Mouse (Mus musculus): ENCODE measurements at regions not wholly inside any gene's neighbourhood (a gene's known extent, or its start where the extent isn't known, plus 50 kb on each side); places are given as distances from the start of the nearest gene placed in this dataset.
A peak's percentile ranks its signal among the peaks of the same experiment; 100 is the strongest.

GRCm38 (mm10) chr16:57823329-57823728, 68.8 kb upstream of the Col8a1 start:
- H3K9me3 ChIP-seq (replicated peaks; ENCODE audit: control insufficient read depth, low read length) = no peaks in the 10 kb centered on the region
- 30% methylated on average over 3 of the region's 3 CpGs for WGBS
- peak; percentile 88 for DNase-seq (ENCODE audit: low spot score)
- H3K27ac ChIP-seq (ENCODE audit: low read depth, low read length) = no peak overlapping the region
- H3K4me1 ChIP-seq (ENCODE audit: control insufficient read depth, insufficient read depth, low read length) = no peaks in the 10 kb centered on the region
- H3K36me3 ChIP-seq (ENCODE audit: control insufficient read depth, insufficient read depth, low read length) = no peaks in the 10 kb centered on the region
- peak; percentile 93; the same call in 1 of the 2 replicates for ATAC-seq
- H3K27me3 ChIP-seq (replicated peaks; ENCODE audit: control insufficient read depth, insufficient read depth, low read length) = no peaks in the 10 kb centered on the region
- H3K4me2 ChIP-seq (ENCODE audit: low read length) = no peak overlapping the region
- H3K9ac ChIP-seq (ENCODE audit: low read length) = no peak overlapping the region
- H3K4me3 ChIP-seq (ENCODE audit: low read depth, low read length) = no peak overlapping the region

- DNase-seq (ENCODE audit: low spot score) = no peak
- H3K36me3 ChIP-seq (ENCODE audit: control insufficient read depth, insufficient read depth, low read length) = no peaks in the 10 kb centered on the region
Observed at GRCm38 (mm10) chr16:57845416-57845815, 90.9 kb upstream of the Col8a1 start.

GRCm38 (mm10) chr16:57846386-57846785, 91.8 kb upstream of the Col8a1 start:
- Histone ChIP-seq H3K27me3 (replicated peaks; ENCODE audit: control insufficient read depth, insufficient read depth, low read length) (no peaks in the 10 kb centered on the region), H3K4me1 (ENCODE audit: control insufficient read depth, insufficient read depth, low read length) (no peaks in the 10 kb centered on the region), H3K27ac (ENCODE audit: low read depth, low read length) (no peak overlapping the region), H3K4me3 (ENCODE audit: low read depth, low read length) (no peak overlapping the region), H3K4me2 (ENCODE audit: low read length) (no peak overlapping the region), H3K36me3 (ENCODE audit: control insufficient read depth, insufficient read depth, low read length) (no peaks in the 10 kb centered on the region), H3K9ac (ENCODE audit: low read length) (no peak overlapping the region), H3K9me3 (replicated peaks; ENCODE audit: control insufficient read depth, low read length) (no peaks in the 10 kb centered on the region)
- under 1% methylated on average over 3 of the region's 3 CpGs for WGBS
- ATAC-seq = no peak
- DNase-seq (ENCODE audit: low spot score) = no peak

More at GRCm38 (mm10) chr16:57845416-57845815, 90.9 kb upstream of the Col8a1 start:
- Histone ChIP-seq H3K4me1 (ENCODE audit: control insufficient read depth, insufficient read depth, low read length) (no peaks in the 10 kb centered on the region), H3K9me3 (replicated peaks; ENCODE audit: control insufficient read depth, low read length) (no peaks in the 10 kb centered on the region), H3K4me3 (ENCODE audit: low read depth, low read length) (no peak overlapping the region), H3K4me2 (ENCODE audit: low read length) (no peak overlapping the region), H3K9ac (ENCODE audit: low read length) (no peak overlapping the region), H3K27ac (ENCODE audit: low read depth, low read length) (no peak overlapping the region), H3K27me3 (replicated peaks; ENCODE audit: control insufficient read depth, insufficient read depth, low read length) (no peaks in the 10 kb centered on the region)
- no peak for ATAC-seq

GRCm38 (mm10) chr16:57851854-57852253, 97.3 kb upstream of the Col8a1 start:
- Histone ChIP-seq H3K4me1 (ENCODE audit: control insufficient read depth, insufficient read depth, low read length) (no peaks in the 10 kb centered on the region), H3K4me2 (ENCODE audit: low read length) (no peak overlapping the region), H3K4me3 (ENCODE audit: low read depth, low read length) (no peak overlapping the region), H3K9me3 (replicated peaks; ENCODE audit: control insufficient read depth, low read length) (no peaks in the 10 kb centered on the region), H3K9ac (ENCODE audit: low read length) (no peak overlapping the region), H3K27ac (ENCODE audit: low read depth, low read length) (no peak overlapping the region), H3K36me3 (ENCODE audit: control insufficient read depth, insufficient read depth, low read length) (no peaks in the 10 kb centered on the region), H3K27me3 (replicated peaks; ENCODE audit: control insufficient read depth, insufficient read depth, low read length) (no peaks in the 10 kb centered on the region)
- DNase-seq (ENCODE audit: low spot score) (no peak), ATAC-seq (no peak)
- WGBS = 47% methylated on average over 2 of the region's 2 CpGs

- H3K4me3 ChIP-seq (ENCODE audit: low read depth, low read length) = no peak overlapping the region
- no peak overlapping the region for H3K9ac ChIP-seq (ENCODE audit: low read length)
- H3K9me3 ChIP-seq (replicated peaks; ENCODE audit: control insufficient read depth, low read length) = no peaks in the 10 kb centered on the region
- H3K4me1 ChIP-seq (ENCODE audit: control insufficient read depth, insufficient read depth, low read length) = no peaks in the 10 kb centered on the region
- H3K27ac ChIP-seq (ENCODE audit: low read depth, low read length) = no peak overlapping the region
- ATAC-seq (no peak), DNase-seq (ENCODE audit: low spot score) (no peak)
- H3K27me3 ChIP-seq (replicated peaks; ENCODE audit: control insufficient read depth, insufficient read depth, low read length) = no peaks in the 10 kb centered on the region
- no peak overlapping the region for H3K4me2 ChIP-seq (ENCODE audit: low read length)
- H3K36me3 ChIP-seq (ENCODE audit: control insufficient read depth, insufficient read depth, low read length) = no peaks in the 10 kb centered on the region
- WGBS = 86% methylated on average over 3 of the region's 3 CpGs
Observed at GRCm38 (mm10) chr16:57852838-57853460, 98.4 kb upstream of the Col8a1 start.

- Histone ChIP-seq H3K9ac (ENCODE audit: low read length) (no peak overlapping the region), H3K27me3 (replicated peaks; ENCODE audit: control insufficient read depth, insufficient read depth, low read length) (no peaks in the 10 kb centered on the region), H3K4me3 (ENCODE audit: low read depth, low read length) (no peak overlapping the region), H3K36me3 (ENCODE audit: control insufficient read depth, insufficient read depth, low read length) (no peaks in the 10 kb centered on the region), H3K9me3 (replicated peaks; ENCODE audit: control insufficient read depth, low read length) (no peaks in the 10 kb centered on the region), H3K27ac (ENCODE audit: low read depth, low read length) (no peak overlapping the region), H3K4me2 (ENCODE audit: low read length) (no peak overlapping the region), H3K4me1 (ENCODE audit: control insufficient read depth, insufficient read depth, low read length) (no peaks in the 10 kb centered on the region)
- ATAC-seq (no peak), DNase-seq (ENCODE audit: low spot score) (no peak)
- 70% methylated on average over 3 of the region's 3 CpGs for WGBS
Observed at GRCm38 (mm10) chr16:57853751-57854150, 99.2 kb upstream of the Col8a1 start.

- H3K27ac ChIP-seq (ENCODE audit: low read depth, low read length) = no peak overlapping the region
- no peak overlapping the region for H3K4me3 ChIP-seq (ENCODE audit: low read depth, low read length)
- peaks cover 4% of the 10 kb centered on the region; the same call in 1 of the 2 replicates for H3K4me1 ChIP-seq (ENCODE audit: control insufficient read depth, insufficient read depth, low read length)
- no peak for DNase-seq (ENCODE audit: low spot score)
- H3K4me2 ChIP-seq (ENCODE audit: low read length) = no peak overlapping the region
- no peak overlapping the region for H3K9ac ChIP-seq (ENCODE audit: low read length)
- H3K27me3 ChIP-seq (replicated peaks; ENCODE audit: control insufficient read depth, insufficient read depth, low read length) = no peaks in the 10 kb centered on the region
- no peaks in the 10 kb centered on the region for H3K36me3 ChIP-seq (ENCODE audit: control insufficient read depth, insufficient read depth, low read length)
- 61% methylated on average over 1 of the region's 1 CpGs for WGBS
- H3K9me3 ChIP-seq (replicated peaks; ENCODE audit: control insufficient read depth, low read length) = no peaks in the 10 kb centered on the region
- ATAC-seq = no peak
Observed at GRCm38 (mm10) chr16:57857071-57857470, 102.5 kb upstream of the Col8a1 start.

- H3K27me3 ChIP-seq (replicated peaks; ENCODE audit: control insufficient read depth, insufficient read depth, low read length) = no peaks in the 10 kb centered on the region
- 0 out of 2 replicates have a peak, but pooled peaks have one; percentile 36 for ATAC-seq
- peak; percentile 20 for DNase-seq (ENCODE audit: low spot score)
- peaks cover 4% of the 10 kb centered on the region; the same call in 1 of the 2 replicates for H3K4me1 ChIP-seq (ENCODE audit: control insufficient read depth, insufficient read depth, low read length)
- no peak overlapping the region for H3K9ac ChIP-seq (ENCODE audit: low read length)
- no peak overlapping the region for H3K4me2 ChIP-seq (ENCODE audit: low read length)
- H3K36me3 ChIP-seq (ENCODE audit: control insufficient read depth, insufficient read depth, low read length) = no peaks in the 10 kb centered on the region
- no peaks in the 10 kb centered on the region for H3K9me3 ChIP-seq (replicated peaks; ENCODE audit: control insufficient read depth, low read length)
- 3% methylated on average over 2 of the region's 2 CpGs for WGBS
- no peak overlapping the region for H3K27ac ChIP-seq (ENCODE audit: low read depth, low read length)
- H3K4me3 ChIP-seq (ENCODE audit: low read depth, low read length) = no peak overlapping the region
Observed at GRCm38 (mm10) chr16:57858151-57858764, 103.7 kb upstream of the Col8a1 start.

- Histone ChIP-seq H3K9ac (ENCODE audit: low read length) (no peak overlapping the region), H3K27ac (ENCODE audit: low read depth, low read length) (no peak overlapping the region), H3K4me2 (ENCODE audit: low read length) (no peak overlapping the region), H3K4me1 (ENCODE audit: control insufficient read depth, insufficient read depth, low read length) (peaks cover 4% of the 10 kb centered on the region; the same call in 1 of the 2 replicates), H3K4me3 (ENCODE audit: low read depth, low read length) (no peak overlapping the region), H3K27me3 (replicated peaks; ENCODE audit: control insufficient read depth, insufficient read depth, low read length) (no peaks in the 10 kb centered on the region), H3K9me3 (replicated peaks; ENCODE audit: control insufficient read depth, low read length) (no peaks in the 10 kb centered on the region), H3K36me3 (ENCODE audit: control insufficient read depth, insufficient read depth, low read length) (no peaks in the 10 kb centered on the region)
- DNase-seq (ENCODE audit: low spot score) = peak; percentile 87
- under 1% methylated on average over 7 of the region's 7 CpGs for WGBS
- ATAC-seq = peak; percentile 92
Observed at GRCm38 (mm10) chr16:57858765-57859201, 104.2 kb upstream of the Col8a1 start.

Data from forebrain, embryonic 14.5 days (tissue).